Mouse (Mus musculus) embryo, embryonic 11 days (tissue): ENCODE results near the gene Umps.

Experiments used
- DNase-seq: peaks from one replicate; pipeline ENCODE4 v3.0.0-alpha.2; 2015

Umps gene

GRCm38 (mm10) chr16:33928788-33929462 lies 37.9 kb downstream of the Umps start:
- no peak for DNase-seq

- DNase-seq = no peak
These were observed 39.5 kb downstream of the Umps start for GRCm38 (mm10) chr16:33927263-33927824.

GRCm38 (mm10) chr16:33923758-33924157 lies 43.1 kb downstream of the Umps start:
- no peak for DNase-seq

GRCm38 (mm10) chr16:33923001-33923316 lies 43.9 kb downstream of the Umps start:
- no peak for DNase-seq

- DNase-seq = peak; percentile 55
These were observed 44.5 kb downstream of the Umps start for GRCm38 (mm10) chr16:33922111-33923000.

- DNase-seq = no peak
These were observed 45.3 kb downstream of the Umps start for GRCm38 (mm10) chr16:33921514-33921913.

DNA sequence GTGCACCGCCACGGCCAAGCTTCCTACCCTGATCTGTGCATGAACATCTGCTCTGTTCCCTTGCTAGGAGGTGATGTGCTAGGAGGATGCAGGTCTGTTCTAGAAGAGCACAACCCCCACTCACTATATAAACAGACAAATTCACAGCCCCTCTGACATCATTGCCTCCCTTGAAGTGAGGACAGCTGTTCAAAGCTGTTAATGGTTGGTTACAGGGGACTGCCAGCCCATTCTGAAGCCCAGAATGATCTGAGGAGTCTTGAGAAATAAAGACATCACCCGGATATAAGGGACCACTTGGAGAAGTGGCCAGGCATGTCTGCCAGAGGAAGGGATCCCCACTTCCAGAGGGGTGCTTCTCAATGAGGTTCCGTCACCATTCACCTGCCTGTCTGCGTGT lies 48.9 kb downstream of the Umps start:
- no peak for DNase-seq

DNA sequence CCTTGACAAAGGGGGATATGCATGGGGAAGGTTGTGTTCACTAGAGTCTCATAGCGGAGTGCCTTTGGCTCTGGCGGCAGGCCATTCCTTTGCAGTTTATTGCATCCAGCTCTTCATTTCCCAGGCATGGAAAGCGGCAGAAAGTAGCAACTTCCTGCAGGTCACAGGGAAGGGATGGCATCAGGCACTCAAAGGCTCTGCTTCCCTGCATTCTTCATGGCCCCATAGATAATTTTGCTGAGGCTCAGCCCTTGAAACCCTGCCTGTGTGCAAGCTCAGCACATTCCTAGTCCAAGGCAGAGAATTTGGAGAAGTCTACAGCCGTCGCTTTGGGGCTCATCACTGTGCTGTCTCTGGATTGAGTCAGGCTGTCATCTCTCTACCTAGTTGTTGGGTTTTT lies 49.4 kb downstream of the Umps start:
- no peak for DNase-seq

- no peak for DNase-seq
These were observed 50.2 kb downstream of the Umps start for GRCm38 (mm10) chr16:33916473-33917251.

GRCm38 (mm10) chr16:33914997-33915396 lies 51.8 kb downstream of the Umps start:
- no peak for DNase-seq

DNA sequence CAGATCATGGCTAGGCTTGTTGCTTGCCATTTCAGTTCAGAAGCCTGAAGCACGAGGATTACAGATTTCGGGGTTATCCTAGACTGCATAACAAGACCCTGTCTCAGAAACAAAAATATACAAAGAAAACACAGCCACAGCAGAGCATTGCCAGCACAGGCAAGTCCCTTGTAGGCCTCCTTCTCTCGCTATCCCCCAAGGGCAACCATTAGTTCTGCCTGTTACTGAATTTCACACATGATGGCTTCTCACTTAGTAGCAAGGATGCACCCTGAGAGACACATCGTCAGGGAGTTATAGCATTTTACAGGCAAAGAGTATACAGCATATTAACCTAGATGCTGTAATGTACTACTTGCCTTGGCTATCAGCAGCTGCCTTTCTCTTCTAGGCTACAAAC lies 58.6 kb downstream of the Umps start:
- no peak for DNase-seq
